ENCODE assay signal across 33 mouse cellular contexts in genomic region chr10:13160913-13161312, GRCm38 (mm10). TPM values are rescaled to one million over a fixed set of nuclear protein-coding genes. Genes with fewer than 3 reads are reported as not detected.
"Had no signal": no experiment of that assay in that cellular context is flagged by ENCODE, and none has a peak within 500 bp of the region (broad histone marks: within the 10 kb centered on the region; RNA-seq: fewer than 3 reads in every experiment).

No protein-coding gene starts in this region.

- H3K36me3 ChIP-seq: heart, embryonic 13.5 days; heart, embryonic 15.5 days; hindbrain, embryonic 13.5 days; hindbrain, embryonic 15.5 days; intestine, embryonic 15.5 days; kidney, embryonic 15.5 days; limb, embryonic 13.5 days; limb, embryonic 15.5 days; liver, embryonic 12.5 days had no signal

- H3K9me3 ChIP-seq: heart, embryonic 15.5 days; hindbrain, embryonic 15.5 days; intestine, embryonic 15.5 days; kidney, embryonic 15.5 days; limb, embryonic 15.5 days had no signal

- DNase-seq: gastrocnemius, postnatal 14 days; gastrocnemius, postnatal 36 days; heart, adult 2 months; heart, postnatal 14 days; heart, postnatal 36 days; kidney, adult 11 months; kidney, adult 2 months; kidney, adult 9 months; kidney, postnatal 14 days; kidney, postnatal 36 days; layer of hippocampus, adult 9-11 months; layer of hippocampus, postnatal 36 days had no signal

- H3K4me3 ChIP-seq: heart, adult 2 months; heart, embryonic 13.5 days; heart, embryonic 15.5 days; hindbrain, embryonic 13.5 days; hindbrain, embryonic 15.5 days; intestine, embryonic 15.5 days; kidney, embryonic 15.5 days; left cerebral cortex, adult 2 months; limb, embryonic 13.5 days; limb, embryonic 15.5 days; liver, embryonic 12.5 days had no signal

- H3K27ac ChIP-seq: heart, adult 2 months; heart, embryonic 13.5 days; heart, embryonic 15.5 days; hindbrain, embryonic 13.5 days; hindbrain, embryonic 15.5 days; hindbrain, postnatal 0 days; intestine, embryonic 15.5 days; kidney, embryonic 15.5 days; kidney, postnatal 0 days; left cerebral cortex, adult 2 months; limb, embryonic 13.5 days; limb, embryonic 15.5 days; liver, embryonic 12.5 days; liver, embryonic 14.5 days had no signal

- H3K9ac ChIP-seq: heart, embryonic 13.5 days; heart, embryonic 15.5 days; hindbrain, embryonic 13.5 days; hindbrain, embryonic 15.5 days; intestine, embryonic 15.5 days; kidney, embryonic 15.5 days; limb, embryonic 13.5 days; limb, embryonic 15.5 days; liver, embryonic 12.5 days; liver, embryonic 14.5 days had no signal

- H3K27me3 ChIP-seq: heart, embryonic 13.5 days; heart, embryonic 15.5 days; hindbrain, embryonic 13.5 days; hindbrain, embryonic 15.5 days; intestine, embryonic 15.5 days; kidney, embryonic 15.5 days; limb, embryonic 13.5 days; limb, embryonic 15.5 days; liver, embryonic 12.5 days had no signal

- ATAC-seq: hindbrain, postnatal 0 days; intestine, embryonic 15.5 days; liver, embryonic 12.5 days had no signal

- H3K4me1 ChIP-seq: hindbrain, embryonic 13.5 days; hindbrain, embryonic 15.5 days; intestine, embryonic 15.5 days; kidney, embryonic 15.5 days; limb, embryonic 13.5 days; limb, embryonic 15.5 days had no signal

- H3K4me2 ChIP-seq: heart, embryonic 11.5 days; heart, embryonic 13.5 days; heart, embryonic 15.5 days; hindbrain, embryonic 13.5 days; hindbrain, embryonic 15.5 days; intestine, embryonic 15.5 days; kidney, embryonic 15.5 days; limb, embryonic 13.5 days; limb, embryonic 15.5 days; liver, embryonic 12.5 days had no signal

RNA-seq across cellular contexts. Expression of gene Zc2hc1b, which starts 16.9 kb away (rescaled TPM):
- polyA plus RNA-seq: frontal cortex, adult 2 months; gonadal fat pad, adult 2 months; heart, adult 2 months; heart, embryonic 11.5 days; heart, embryonic 13.5 days; heart, embryonic 15.5 days; heart, postnatal 0 days; hindbrain, embryonic 11.5 days; hindbrain, embryonic 13.5 days; hindbrain, embryonic 15.5 days; hindbrain, postnatal 0 days; intestine, embryonic 15.5 days; kidney, adult 2 months; kidney, embryonic 15.5 days; kidney, postnatal 0 days; large intestine, adult 2 months; limb, embryonic 11.5 days; limb, embryonic 13.5 days; limb, embryonic 15.5 days; liver, adult 2 months; liver, embryonic 12.5 days; liver, embryonic 14.5 days had no signal
